Mouse (Mus musculus): ENCODE results near the gene Insl6.

GRCm38 (mm10) chr19:29370112-29370511, 45.0 kb upstream of the Insl6 start:
- TF ChIP-seq MEF2A (IDR thresholded peaks at IDR 0.05; ENCODE audit: extremely low read depth, insufficient replicate concordance, low read depth, low read length, poor library complexity, severe bottlenecking) (no peak), ELF1 (IDR thresholded peaks at IDR 0.05; ENCODE audit: low read depth, low read length) (no peak), ETS1 (IDR thresholded peaks at IDR 0.05; ENCODE audit: low read depth, low read length) (no peak), HCFC1 (IDR thresholded peaks at IDR 0.05; ENCODE audit: low read depth, low read length) (no peak), CTCF (IDR thresholded peaks at IDR 0.05 in 2 of 3, conservative IDR thresholded peaks at IDR 0.05 in 1 of 3; ENCODE audit: control insufficient read depth in 1 of 3, insufficient read depth in 1 of 3, low read depth in 2 of 3, low read length in 3 of 3, poor library complexity in 1 of 3, severe bottlenecking in 1 of 3) (no peak), EP300 (IDR thresholded peaks at IDR 0.05; ENCODE audit: low read depth in 1 of 2, low read length in 2 of 2) (no peak), MAFK (IDR thresholded peaks at IDR 0.05; ENCODE audit: borderline replicate concordance, low read depth, low read length) (no peak), SMC3 (IDR thresholded peaks at IDR 0.05; ENCODE audit: low read depth, low read length) (no peak), MAX (IDR thresholded peaks at IDR 0.05; ENCODE audit: low read length) (no peak)
